Mouse (Mus musculus): ENCODE measurements around the gene Olfr1223. TPM values are rescaled to one million over a fixed set of nuclear protein-coding genes. Genes with fewer than 3 reads are reported as not detected.
"Not testable (repeated sequence)": the region's sequence is repeated elsewhere in the genome, so short reads cannot be mapped to it uniquely, and the experiment has no call there.

Gene Olfr1223
- polyA plus RNA-seq (2014; fragmentation: Nextera tagmentation; extraction: Ambion mirVana) = not detected in 2 replicates

GRCm38 (mm10) chr2:89151460-89151859 is at the start of gene Olfr1223:
TSS of gene Olfr1223 (minus strand) at chr2:89151560.
- no peak within 1 kb of the TSS for H3K27ac ChIP-seq (replicated peaks in 1 of 2; ENCODE audit: control insufficient read depth in 1 of 2, insufficient read depth in 1 of 2, low read depth in 2 of 2, low read length in 2 of 2)
- no peak for ATAC-seq (ENCODE audit: insufficient number of reproducible peaks, insufficient read depth, low FRiP score, low read depth)
- H3K9ac ChIP-seq (ENCODE audit: low read length) = no peak within 1 kb of the TSS
- H3K4me2 ChIP-seq (ENCODE audit: low read length) = no peak within 1 kb of the TSS
- H3K36me3 ChIP-seq (ENCODE audit: control insufficient read depth, insufficient read depth, low read length) = no peaks in the 10 kb centered on the region
- H3K4me1 ChIP-seq (ENCODE audit: control insufficient read depth in 2 of 2, insufficient read depth in 2 of 2, low read length in 2 of 2) = no peaks in the 10 kb centered on the region
- 50% methylated on average over 1 of the region's 1 CpGs for WGBS
- no peaks in the 10 kb centered on the region for H3K9me3 ChIP-seq (ENCODE audit: control insufficient read depth, low read length)
- H3K27me3 ChIP-seq (ENCODE audit: control insufficient read depth, insufficient read depth, low read length) = no peaks in the 10 kb centered on the region
- no peak within 1 kb of the TSS for H3K4me3 ChIP-seq (ENCODE audit: control insufficient read depth in 1 of 2, insufficient read depth in 1 of 2, low read depth in 1 of 2, low read length in 2 of 2)

GRCm38 (mm10) chr2:89199948-89200347 is 48.6 kb upstream of the Olfr1223 start, which contains the start of gene Olfr1226:
TSS of gene Olfr1226 (minus strand) at chr2:89200048.
- H3K9me3 ChIP-seq (ENCODE audit: control insufficient read depth, low read length) = no peaks in the 10 kb centered on the region
- no peak within 1 kb of the TSS for H3K9ac ChIP-seq (ENCODE audit: low read length)
- no peaks in the 10 kb centered on the region for H3K36me3 ChIP-seq (ENCODE audit: control insufficient read depth, insufficient read depth, low read length)
- ATAC-seq (ENCODE audit: insufficient number of reproducible peaks, insufficient read depth, low FRiP score, low read depth) = no peak
- WGBS = 59% methylated on average over 2 of the region's 2 CpGs
- no peaks in the 10 kb centered on the region for H3K4me1 ChIP-seq (ENCODE audit: control insufficient read depth in 2 of 2, insufficient read depth in 2 of 2, low read length in 2 of 2)
- no peak within 1 kb of the TSS for H3K4me3 ChIP-seq (ENCODE audit: control insufficient read depth in 1 of 2, insufficient read depth in 1 of 2, low read depth in 1 of 2, low read length in 2 of 2)
- H3K4me2 ChIP-seq (ENCODE audit: low read length) = no peak within 1 kb of the TSS
- H3K27ac ChIP-seq (replicated peaks in 1 of 2; ENCODE audit: control insufficient read depth in 1 of 2, insufficient read depth in 1 of 2, low read depth in 2 of 2, low read length in 2 of 2) = no peak within 1 kb of the TSS
- H3K27me3 ChIP-seq (ENCODE audit: control insufficient read depth, insufficient read depth, low read length) = no peaks in the 10 kb centered on the region

GRCm38 (mm10) chr2:89196325-89196982 is 45.1 kb upstream of the Olfr1223 start:
- WGBS = 76% methylated on average over 3 of the region's 3 CpGs
- Histone ChIP-seq H3K9me3 (ENCODE audit: control insufficient read depth, low read length) (no peaks in the 10 kb centered on the region), H3K4me1 (ENCODE audit: control insufficient read depth in 2 of 2, insufficient read depth in 2 of 2, low read length in 2 of 2) (no peaks in the 10 kb centered on the region), H3K9ac (ENCODE audit: low read length) (no peak overlapping the region), H3K27me3 (ENCODE audit: control insufficient read depth, insufficient read depth, low read length) (no peaks in the 10 kb centered on the region), H3K4me3 (ENCODE audit: control insufficient read depth in 1 of 2, insufficient read depth in 1 of 2, low read depth in 1 of 2, low read length in 2 of 2) (no peak overlapping the region), H3K27ac (replicated peaks in 1 of 2; ENCODE audit: control insufficient read depth in 1 of 2, insufficient read depth in 1 of 2, low read depth in 2 of 2, low read length in 2 of 2) (no peak overlapping the region), H3K36me3 (ENCODE audit: control insufficient read depth, insufficient read depth, low read length) (no peaks in the 10 kb centered on the region), H3K4me2 (ENCODE audit: low read length) (no peak overlapping the region)
- no peak for ATAC-seq (ENCODE audit: insufficient number of reproducible peaks, insufficient read depth, low FRiP score, low read depth)

- Histone ChIP-seq H3K27me3 (ENCODE audit: control insufficient read depth, insufficient read depth, low read length) (no peaks in the 10 kb centered on the region), H3K4me3 (ENCODE audit: control insufficient read depth in 1 of 2, insufficient read depth in 1 of 2, low read depth in 1 of 2, low read length in 2 of 2) (no peak within 1 kb of the TSS), H3K4me2 (ENCODE audit: low read length) (no peak within 1 kb of the TSS), H3K27ac (replicated peaks in 1 of 2; ENCODE audit: control insufficient read depth in 1 of 2, insufficient read depth in 1 of 2, low read depth in 2 of 2, low read length in 2 of 2) (no peak within 1 kb of the TSS), H3K9me3 (ENCODE audit: control insufficient read depth, low read length) (no peaks in the 10 kb centered on the region), H3K9ac (ENCODE audit: low read length) (no peak within 1 kb of the TSS), H3K36me3 (ENCODE audit: control insufficient read depth, insufficient read depth, low read length) (no peaks in the 10 kb centered on the region), H3K4me1 (ENCODE audit: control insufficient read depth in 2 of 2, insufficient read depth in 2 of 2, low read length in 2 of 2) (no peaks in the 10 kb centered on the region)
- ATAC-seq (ENCODE audit: insufficient number of reproducible peaks, insufficient read depth, low FRiP score, low read depth) = no peak
- WGBS = 89% methylated on average over 1 of the region's 1 CpGs
Observed at GRCm38 (mm10) chr2:89174569-89174968, 23.2 kb upstream of the Olfr1223 start, which contains the start of gene Olfr1225. TSS of gene Olfr1225 (minus strand) at chr2:89174669.

- 77% methylated on average over 4 of the region's 4 CpGs for WGBS
- not testable (repeated sequence) for H3K27me3 ChIP-seq (ENCODE audit: control insufficient read depth, insufficient read depth, low read length); H3K4me3 ChIP-seq (ENCODE audit: control insufficient read depth in 1 of 2, insufficient read depth in 1 of 2, low read depth in 1 of 2, low read length in 2 of 2); H3K9ac ChIP-seq (ENCODE audit: low read length); H3K27ac ChIP-seq (replicated peaks in 1 of 2; ENCODE audit: control insufficient read depth in 1 of 2, insufficient read depth in 1 of 2, low read depth in 2 of 2, low read length in 2 of 2); H3K4me1 ChIP-seq (ENCODE audit: control insufficient read depth in 2 of 2, insufficient read depth in 2 of 2, low read length in 2 of 2); H3K4me2 ChIP-seq (ENCODE audit: low read length); H3K36me3 ChIP-seq (ENCODE audit: control insufficient read depth, insufficient read depth, low read length); ATAC-seq (ENCODE audit: insufficient number of reproducible peaks, insufficient read depth, low FRiP score, low read depth); H3K9me3 ChIP-seq (ENCODE audit: control insufficient read depth, low read length)
Observed at GRCm38 (mm10) chr2:89164711-89165110, 13.4 kb upstream of the Olfr1223 start.

- not testable (repeated sequence) for ATAC-seq (ENCODE audit: insufficient number of reproducible peaks, insufficient read depth, low FRiP score, low read depth)
Observed at GRCm38 (mm10) chr2:89163991-89164390, 12.6 kb upstream of the Olfr1223 start, which contains the start of gene Olfr1224-ps1. TSS of gene Olfr1224-ps1 (minus strand) at chr2:89164091.

GRCm38 (mm10) chr2:89132954-89133353 is 18.4 kb downstream of the Olfr1223 start, which contains the start of gene Olfr1222:
TSS of gene Olfr1222 (minus strand) at chr2:89133054.
- no peak within 1 kb of the TSS for H3K9ac ChIP-seq (ENCODE audit: low read length)
- H3K36me3 ChIP-seq (ENCODE audit: control insufficient read depth, insufficient read depth, low read length) = no peaks in the 10 kb centered on the region
- no peak for ATAC-seq (ENCODE audit: insufficient number of reproducible peaks, insufficient read depth, low FRiP score, low read depth)
- H3K4me3 ChIP-seq (ENCODE audit: control insufficient read depth in 1 of 2, insufficient read depth in 1 of 2, low read depth in 1 of 2, low read length in 2 of 2) = no peak within 1 kb of the TSS
- WGBS = 12% methylated on average over 3 of the region's 3 CpGs
- no peaks in the 10 kb centered on the region for H3K4me1 ChIP-seq (ENCODE audit: control insufficient read depth in 2 of 2, insufficient read depth in 2 of 2, low read length in 2 of 2)
- no peaks in the 10 kb centered on the region for H3K27me3 ChIP-seq (ENCODE audit: control insufficient read depth, insufficient read depth, low read length)
- no peak within 1 kb of the TSS for H3K4me2 ChIP-seq (ENCODE audit: low read length)
- no peak within 1 kb of the TSS for H3K27ac ChIP-seq (replicated peaks in 1 of 2; ENCODE audit: control insufficient read depth in 1 of 2, insufficient read depth in 1 of 2, low read depth in 2 of 2, low read length in 2 of 2)
- no peaks in the 10 kb centered on the region for H3K9me3 ChIP-seq (ENCODE audit: control insufficient read depth, low read length)

More at GRCm38 (mm10) chr2:89163991-89164390, 12.6 kb upstream of the Olfr1223 start, which contains the start of gene Olfr1224-ps1:
- H3K27me3 ChIP-seq (ENCODE audit: control insufficient read depth, insufficient read depth, low read length); H3K4me2 ChIP-seq (ENCODE audit: low read length); H3K9me3 ChIP-seq (ENCODE audit: control insufficient read depth, low read length); H3K36me3 ChIP-seq (ENCODE audit: control insufficient read depth, insufficient read depth, low read length); H3K4me1 ChIP-seq (ENCODE audit: control insufficient read depth in 2 of 2, insufficient read depth in 2 of 2, low read length in 2 of 2); H3K27ac ChIP-seq (replicated peaks in 1 of 2; ENCODE audit: control insufficient read depth in 1 of 2, insufficient read depth in 1 of 2, low read depth in 2 of 2, low read length in 2 of 2); H3K9ac ChIP-seq (ENCODE audit: low read length); H3K4me3 ChIP-seq (ENCODE audit: control insufficient read depth in 1 of 2, insufficient read depth in 1 of 2, low read depth in 1 of 2, low read length in 2 of 2): not testable (repeated sequence)
- WGBS = 91% methylated on average over 8 of the region's 8 CpGs

GRCm38 (mm10) chr2:89117183-89117582 is 34.2 kb downstream of the Olfr1223 start, which contains the start of gene Olfr1221:
TSS of gene Olfr1221 (minus strand) at chr2:89117283.
- 76% methylated on average over 2 of the region's 2 CpGs for WGBS
- Histone ChIP-seq H3K4me2 (ENCODE audit: low read length) (no peak within 1 kb of the TSS), H3K4me1 (ENCODE audit: control insufficient read depth in 2 of 2, insufficient read depth in 2 of 2, low read length in 2 of 2) (no peaks in the 10 kb centered on the region), H3K27ac (replicated peaks in 1 of 2; ENCODE audit: control insufficient read depth in 1 of 2, insufficient read depth in 1 of 2, low read depth in 2 of 2, low read length in 2 of 2) (no peak within 1 kb of the TSS), H3K9me3 (ENCODE audit: control insufficient read depth, low read length) (no peaks in the 10 kb centered on the region), H3K36me3 (ENCODE audit: control insufficient read depth, insufficient read depth, low read length) (no peaks in the 10 kb centered on the region), H3K27me3 (ENCODE audit: control insufficient read depth, insufficient read depth, low read length) (no peaks in the 10 kb centered on the region), H3K4me3 (ENCODE audit: control insufficient read depth in 1 of 2, insufficient read depth in 1 of 2, low read depth in 1 of 2, low read length in 2 of 2) (no peak within 1 kb of the TSS), H3K9ac (ENCODE audit: low read length) (no peak within 1 kb of the TSS)
- no peak for ATAC-seq (ENCODE audit: insufficient number of reproducible peaks, insufficient read depth, low FRiP score, low read depth)

All from heart, embryonic 14.5 days (tissue).